Mouse (Mus musculus): ENCODE measurements around the gene Crcp.
"Not testable (repeated sequence)": the region's sequence is repeated elsewhere in the genome, so short reads cannot be mapped to it uniquely, and the experiment has no call there.

Crcp gene

DNA sequence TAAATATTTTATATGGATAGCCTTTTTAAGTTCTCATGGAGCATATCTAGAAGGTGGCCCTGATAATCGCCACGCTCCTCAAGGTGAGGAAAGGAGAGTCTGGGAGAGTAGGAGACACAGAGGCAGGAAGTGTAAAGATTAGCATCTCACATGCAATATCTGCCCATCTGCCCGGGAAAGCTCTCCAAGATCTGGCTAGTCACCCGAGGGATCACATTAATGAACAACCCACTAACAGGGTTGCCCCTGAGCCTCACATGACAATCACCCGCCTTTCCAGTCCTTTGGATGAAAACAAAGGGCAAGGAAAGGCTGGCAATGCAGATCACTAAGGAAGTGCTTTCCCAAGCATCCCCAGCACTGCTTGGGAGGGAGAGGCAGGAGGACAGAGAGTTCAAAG, 2.0 kb upstream of the Crcp start:
- no peak for DNase-seq

GRCm38 (mm10) chr5:130027696-130028095, 1.4 kb upstream of the Crcp start:
- no peak for DNase-seq

DNA sequence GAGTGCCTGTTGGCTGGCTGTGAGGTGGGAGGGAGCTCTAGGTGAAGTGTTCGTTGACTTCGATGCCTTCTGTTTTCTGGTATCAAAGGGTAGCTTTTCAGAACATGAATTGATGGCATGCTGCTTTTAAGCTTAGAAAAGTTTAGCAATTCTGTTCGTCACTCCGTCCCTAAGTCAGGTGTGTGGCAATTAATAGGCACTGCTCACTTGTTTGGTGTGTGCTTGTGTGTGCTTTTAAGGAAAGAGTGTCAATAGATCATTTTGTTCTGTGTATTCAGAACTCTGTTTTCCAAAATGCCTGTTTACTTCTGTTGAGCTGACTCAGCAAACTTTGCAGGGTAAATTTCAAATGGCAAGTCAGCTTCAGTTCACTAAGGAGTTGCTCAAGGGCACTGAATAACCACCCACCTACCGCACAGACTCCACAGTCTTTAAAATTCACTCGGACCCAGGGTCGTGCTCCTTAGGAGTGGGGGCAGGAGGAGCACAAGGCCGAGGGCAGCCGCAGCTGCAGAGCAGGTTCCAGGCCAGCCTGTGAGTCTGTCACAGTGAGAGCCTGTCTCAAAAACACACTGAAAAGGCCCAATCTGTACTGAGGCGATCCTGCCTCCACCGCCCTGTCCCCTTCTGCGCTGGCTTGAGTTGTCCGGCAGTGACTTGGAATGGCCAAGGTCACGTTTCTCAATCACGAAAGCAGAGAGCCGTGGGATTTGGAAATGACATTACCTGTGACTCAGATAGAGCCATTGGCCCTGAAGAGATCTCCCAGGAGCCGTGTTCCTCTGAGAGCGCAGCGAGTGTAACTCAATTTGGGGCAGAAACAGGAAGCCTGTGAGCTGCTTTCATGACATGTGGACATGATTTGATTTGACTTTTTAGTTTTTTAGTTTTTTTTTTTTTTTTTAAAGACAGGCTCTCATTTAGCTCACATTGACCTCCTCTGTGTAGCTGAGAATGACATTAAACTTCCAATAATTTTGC, 2.6 kb downstream of the Crcp start:
- DNase-seq: no peak

GRCm38 (mm10) chr5:130033869-130034268, 4.8 kb downstream of the Crcp start:
- DNase-seq: no peak

GRCm38 (mm10) chr5:130036300-130036699, 7.2 kb downstream of the Crcp start:
- not testable (repeated sequence) for DNase-seq

DNA sequence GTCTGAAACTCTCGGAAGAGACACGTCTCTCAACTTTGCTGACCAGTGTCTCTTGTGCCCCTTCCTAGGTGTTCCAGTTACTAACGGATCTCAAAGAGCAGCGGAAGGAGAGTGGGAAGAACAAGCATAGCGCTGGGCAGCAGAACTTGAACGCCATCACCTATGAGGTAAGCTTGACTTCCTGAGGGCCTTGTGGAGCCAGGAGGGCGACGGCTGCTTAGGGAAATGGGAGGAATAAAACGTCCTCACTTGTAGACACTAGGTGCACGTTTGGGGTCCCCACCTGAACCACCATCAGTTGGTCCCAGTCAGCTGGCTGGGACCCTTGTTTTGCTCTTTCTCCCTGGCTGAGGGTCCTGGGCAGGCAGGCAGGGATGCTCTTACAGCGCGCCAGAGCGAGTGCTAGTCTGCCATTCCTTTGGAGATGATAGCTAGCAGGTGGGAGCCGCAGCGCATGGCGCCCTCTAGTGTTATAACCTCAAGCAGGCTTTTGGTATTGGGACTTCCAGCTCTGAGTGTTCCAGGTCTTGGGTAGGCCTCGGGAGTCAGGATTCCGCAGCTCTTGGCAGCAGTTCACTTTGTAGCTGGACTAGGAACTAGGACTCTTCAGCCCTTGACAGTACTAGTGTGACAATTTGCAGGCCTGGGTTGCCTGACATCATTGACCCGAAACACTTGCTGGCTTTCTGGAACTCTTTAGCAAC, 8.8 kb downstream of the Crcp start:
- peak; percentile 60 for DNase-seq

DNA sequence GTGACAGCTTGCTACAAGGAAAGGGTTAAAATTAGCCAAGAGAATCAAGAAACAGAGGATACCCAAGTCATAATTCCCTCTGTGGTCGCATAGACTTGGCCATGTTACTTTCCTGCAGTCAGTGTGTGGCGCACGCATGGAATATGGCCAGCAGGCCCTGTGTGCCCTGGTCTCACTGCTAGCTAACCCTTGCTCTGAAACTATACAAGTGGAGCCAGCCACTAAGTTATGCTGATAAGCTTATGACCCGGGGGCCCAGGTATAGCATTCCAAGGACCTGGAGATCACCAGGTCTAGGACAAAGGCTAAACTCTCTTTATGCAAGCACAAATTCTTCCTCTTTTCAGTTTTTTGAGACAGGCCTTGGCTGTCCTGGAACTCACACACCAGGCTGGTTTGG, 11.7 kb downstream of the Crcp start:
- no peak for DNase-seq

- no peak for DNase-seq
These were observed 12.2 kb downstream of the Crcp start for GRCm38 (mm10) chr5:130041262-130041661.

GRCm38 (mm10) chr5:130043741-130044140, 14.7 kb downstream of the Crcp start:
- no peak for DNase-seq

DNA sequence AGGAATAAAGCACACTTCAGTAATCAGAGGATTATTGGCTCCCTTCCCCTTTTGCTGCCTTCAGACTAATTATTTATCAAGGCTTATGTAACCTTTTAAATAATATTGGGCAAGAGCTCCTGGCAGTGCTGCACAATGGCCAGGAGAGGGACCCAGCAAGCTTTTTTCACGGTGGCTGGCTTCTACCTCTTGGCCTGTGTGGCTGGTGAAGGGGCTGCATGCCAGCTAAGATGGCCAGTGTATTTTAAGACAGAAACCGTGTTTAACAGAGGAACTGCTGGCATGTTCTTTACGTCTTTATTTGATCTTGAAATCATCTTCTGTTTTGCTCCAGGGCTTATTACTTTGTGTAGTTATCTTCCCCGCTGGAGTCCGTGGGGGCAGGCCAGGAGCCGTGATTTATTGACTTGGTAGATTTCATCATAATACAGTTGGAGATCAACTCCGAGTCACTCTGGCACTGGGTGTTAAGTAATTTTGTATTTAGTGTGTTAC, 15.2 kb downstream of the Crcp start:
- peak; percentile 86 for DNase-seq

- DNase-seq: no peak
These were observed 17.0 kb downstream of the Crcp start for GRCm38 (mm10) chr5:130046100-130046499.

DNA sequence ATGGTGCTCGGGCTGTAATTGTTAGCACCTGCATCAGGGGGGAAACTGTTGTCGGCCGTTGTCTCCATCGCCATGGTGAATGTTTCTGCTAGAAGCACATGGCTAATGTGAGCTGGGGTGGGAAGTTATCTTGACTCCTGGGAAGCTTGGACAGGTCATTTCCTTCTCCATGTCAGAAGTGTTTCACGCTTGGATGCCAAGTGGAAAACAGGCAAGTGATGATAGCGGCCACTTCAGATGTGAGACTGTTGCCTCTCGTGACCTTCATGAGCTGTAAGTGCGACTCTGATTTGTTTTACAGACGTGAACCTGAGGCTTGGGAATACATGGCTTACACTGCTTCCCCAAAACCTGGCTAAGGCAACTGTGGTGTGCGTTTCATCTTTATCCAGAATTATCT, 17.5 kb downstream of the Crcp start:
- no peak for DNase-seq

- no peak for DNase-seq
These were observed 17.9 kb downstream of the Crcp start for GRCm38 (mm10) chr5:130047013-130047412.

DNA sequence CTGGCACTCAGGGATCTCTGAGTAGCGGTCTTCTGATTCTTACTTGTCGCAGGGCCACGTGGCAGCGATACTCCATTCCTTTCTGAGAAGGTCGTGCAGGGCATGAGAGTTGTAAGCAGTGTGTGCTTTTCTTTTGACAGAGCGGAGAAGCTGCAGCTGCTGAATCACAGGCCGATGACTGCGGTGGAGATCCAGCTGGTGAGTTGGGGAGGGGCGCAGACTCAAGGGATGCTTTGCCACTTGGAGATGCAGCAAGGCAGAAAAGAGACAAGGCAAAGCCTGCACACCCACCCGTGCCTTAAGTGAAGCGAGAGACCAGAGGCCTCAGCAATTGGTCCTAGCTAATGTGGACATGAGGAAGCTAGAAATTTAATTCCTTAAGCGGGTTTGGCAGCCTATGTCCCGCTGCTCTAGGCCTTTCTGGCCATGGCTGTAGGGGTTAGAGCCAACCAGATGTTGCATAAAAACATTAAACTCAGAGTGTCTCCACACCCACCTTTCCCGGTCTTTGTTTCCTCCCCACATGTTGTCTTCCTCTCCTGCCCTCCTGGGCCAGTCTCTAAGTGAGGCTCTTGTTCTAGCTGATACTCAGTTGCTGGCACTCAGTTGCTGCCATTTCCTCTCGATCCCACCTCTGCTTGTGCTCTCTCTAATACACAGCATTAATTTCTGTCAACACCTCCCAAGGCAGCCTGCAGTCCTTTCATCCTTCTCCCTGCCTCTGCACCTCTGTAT, 19.9 kb downstream of the Crcp start:
- DNase-seq: no peak

DNA sequence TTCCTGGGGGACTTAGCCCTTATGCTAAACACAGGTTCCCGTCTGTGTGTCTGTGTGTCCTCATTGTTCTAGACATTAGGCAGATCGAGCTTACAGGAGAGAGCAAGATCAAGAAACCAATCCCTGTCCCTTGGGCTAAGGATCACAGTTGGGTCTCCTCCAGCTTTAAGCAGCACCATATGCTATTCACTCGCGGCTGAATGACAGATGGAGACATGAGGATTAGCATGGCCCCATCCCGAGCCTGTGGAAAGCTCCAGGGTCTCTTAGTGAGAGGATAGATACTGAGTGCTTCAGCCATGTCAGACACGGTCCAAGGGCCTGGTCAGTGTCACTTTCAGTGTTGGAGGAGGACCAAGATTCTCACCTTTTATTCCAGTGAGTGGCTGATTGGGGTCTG, 21.3 kb downstream of the Crcp start:
- peak; percentile 92 for DNase-seq

GRCm38 (mm10) chr5:130051073-130051860, 22.2 kb downstream of the Crcp start:
- peak; percentile 54 for DNase-seq

GRCm38 (mm10) chr5:130052510-130052909, 23.4 kb downstream of the Crcp start:
- no peak for DNase-seq

GRCm38 (mm10) chr5:130052955-130053354, 23.9 kb downstream of the Crcp start:
- no peak for DNase-seq

GRCm38 (mm10) chr5:130055688-130056087, 26.6 kb downstream of the Crcp start:
- DNase-seq: no peak

DNA sequence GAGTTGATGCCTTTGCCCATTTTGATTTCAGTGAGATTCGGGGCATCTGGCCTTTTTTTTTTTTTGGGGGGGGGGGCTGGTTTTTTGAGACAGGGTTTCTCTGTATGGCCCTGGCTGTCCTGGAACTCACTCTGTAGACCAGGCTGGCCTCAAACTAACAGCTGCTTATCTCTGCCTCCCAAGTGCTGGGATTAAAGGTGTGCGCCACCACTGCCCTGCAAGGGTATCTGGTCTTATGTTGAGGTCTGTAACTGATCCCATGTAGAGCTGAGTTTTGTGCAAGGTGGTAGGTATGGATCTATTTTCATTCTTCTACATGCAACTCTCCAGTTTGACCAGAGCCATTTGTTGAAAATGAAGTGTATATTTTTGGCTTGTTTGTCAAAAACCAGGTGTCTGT, 27.2 kb downstream of the Crcp start:
- no peak for DNase-seq

GRCm38 (mm10) chr5:130059413-130060328, 30.6 kb downstream of the Crcp start:
- DNase-seq: no peak
